26 mouse cellular contexts compared by ENCODE assay signal in the genomic region with DNA sequence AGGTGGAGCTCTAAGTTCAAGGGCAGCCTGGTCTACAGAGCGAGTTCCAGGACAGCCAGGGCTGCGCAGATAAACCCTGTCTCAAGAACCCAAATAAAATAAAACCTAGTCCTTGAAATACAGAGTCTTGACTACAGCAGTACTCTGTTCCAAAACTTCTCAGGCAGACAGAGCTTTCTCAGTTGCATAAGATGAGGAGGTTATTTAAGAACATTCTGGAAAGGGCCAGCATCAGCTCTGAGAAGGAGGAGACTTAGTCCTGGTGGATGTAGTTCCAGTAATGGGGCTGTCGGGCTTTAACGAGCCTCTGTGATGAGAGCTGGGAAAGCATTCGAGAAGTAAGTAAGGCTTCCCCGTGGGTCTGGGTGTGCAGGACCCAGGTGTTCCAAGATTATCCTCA.
"Had no signal": no experiment of that assay in that cellular context is flagged by ENCODE, and none has a peak within 500 bp of the region (broad histone marks: within the 10 kb centered on the region; RNA-seq: fewer than 3 reads in every experiment).

No protein-coding gene starts in this region.

- H3K4me3 ChIP-seq: kidney, embryonic 15.5 days; limb, embryonic 13.5 days; liver, embryonic 12.5 days; liver, embryonic 15.5 days; lung, embryonic 15.5 days; megakaryocyte, embryonic 14.5 days; midbrain, embryonic 10.5 days; neural tube, embryonic 12.5 days; neural tube, embryonic 15.5 days; stomach, embryonic 15.5 days had no signal

- H3K36me3 ChIP-seq: kidney, embryonic 15.5 days; limb, embryonic 13.5 days; liver, embryonic 12.5 days; liver, embryonic 15.5 days; lung, embryonic 15.5 days; midbrain, embryonic 10.5 days; neural tube, embryonic 12.5 days; neural tube, embryonic 15.5 days; stomach, embryonic 15.5 days had no signal

- H3K27ac ChIP-seq: kidney, embryonic 15.5 days; limb, embryonic 13.5 days; liver, embryonic 12.5 days; liver, embryonic 15.5 days; lung, embryonic 15.5 days; midbrain, embryonic 10.5 days; neural tube, embryonic 12.5 days; neural tube, embryonic 15.5 days; stomach, embryonic 15.5 days had no signal

- H3K27me3 ChIP-seq: kidney, embryonic 15.5 days; limb, embryonic 13.5 days; liver, embryonic 12.5 days; lung, embryonic 15.5 days; megakaryocyte, embryonic 14.5 days; neural tube, embryonic 12.5 days; neural tube, embryonic 15.5 days; stomach, embryonic 15.5 days had no signal

- H3K4me2 ChIP-seq: kidney, embryonic 15.5 days; limb, embryonic 13.5 days; liver, embryonic 12.5 days; liver, embryonic 15.5 days; lung, embryonic 15.5 days; neural tube, embryonic 12.5 days; neural tube, embryonic 15.5 days; stomach, embryonic 15.5 days had no signal

- H3K9ac ChIP-seq: kidney, embryonic 15.5 days; limb, embryonic 13.5 days; liver, embryonic 12.5 days; liver, embryonic 15.5 days; lung, embryonic 15.5 days; neural tube, embryonic 12.5 days; neural tube, embryonic 15.5 days; stomach, embryonic 15.5 days had no signal

- ATAC-seq: liver, embryonic 12.5 days had no signal

- DNase-seq: kidney, adult 11 months; kidney, adult 8-10 months; kidney, postnatal 14 days; kidney, postnatal 4 days; left cerebral cortex, postnatal 4 days; liver; lung, adult 18-20 months; lung, postnatal 10 days; lung, postnatal 36 days; midbrain, embryonic 14.5 days; right cerebral cortex, adult 18-20 months; right cerebral cortex, postnatal 14 days; right cerebral cortex, postnatal 4 days; spleen, adult 18-20 months; thymus, adult 18-20 months; thymus, postnatal 36 days had no signal

- H3K9me3 ChIP-seq: kidney, embryonic 15.5 days; liver, embryonic 12.5 days; liver, embryonic 15.5 days; lung, embryonic 15.5 days; midbrain, embryonic 10.5 days; neural tube, embryonic 12.5 days; neural tube, embryonic 15.5 days; stomach, embryonic 15.5 days had no signal

- H3K4me1 ChIP-seq: kidney, embryonic 15.5 days; limb, embryonic 13.5 days; liver, embryonic 12.5 days; liver, embryonic 15.5 days; lung, embryonic 15.5 days; megakaryocyte, embryonic 14.5 days; midbrain, embryonic 10.5 days; neural tube, embryonic 12.5 days; neural tube, embryonic 15.5 days; stomach, embryonic 15.5 days had no signal
